Mouse (Mus musculus) Patski (cell line): ENCODE data around the gene Actr5. TPM values are rescaled to one million over a fixed set of nuclear protein-coding genes. Genes with fewer than 3 reads are reported as not detected.

ENCODE experiments used
- ATAC-seq: fragments of 100-300 bp; one replicate; pipeline ENCODE4 v1.8.0; 2021
- CTCF ChIA-PET: fragments of 350-600 bp; sonication (Branson Sonifier 250); formaldehyde crosslinking; loops from one replicate; lab custom pipeline; 2022; ENCODE audit warnings: inconsistent platforms; lab: Charles Lee
- POLR2A ChIA-PET: fragments of 350-600 bp; sonication (Branson Sonifier 250); formaldehyde crosslinking; loops from one replicate; lab custom pipeline; 2022; ENCODE audit warnings: antibody characterized with exemption, inconsistent platforms; lab: Charles Lee
- DNase-seq: peaks from one replicate; pipeline ENCODE4 v3.0.0-alpha.2; 2011; ENCODE audit warnings: low read depth, low spot score
- H3K27me3 ChIP-seq: fragments of 371-371 bp; one replicate; pipeline ENCODE4 v1.5.1; 2021
- CTCF ChIP-seq: fragments of 100-300 bp; IDR thresholded peaks from one replicate; pipeline ENCODE4 v1.5.1; 2021
- in situ Hi-C: fragments of 300-500 bp; cut with MboI; formaldehyde crosslinking; loops from 3 replicates; pipeline ENCODE4 v1.11.1; 2018; ENCODE audit warnings: low pct_unique_long_range_greater_than_20kb, mixed read lengths
- polyA plus RNA-seq: library from polyadenylated mRNA; unstranded; gene quantifications from one replicate; pipeline ENCODE4 v1.2.3, GENCODE M21; 2021

Gene Actr5
- polyA plus RNA-seq, 1 experiment from 2014 or later: 11.5 TPM

GRCm38 (mm10) chr2:158667022-158667670, 42.5 kb downstream of the Actr5 start:
- ChIA-PET CTCF (no interaction called here), POLR2A (no interaction called here)
- peaks cover 42% of the 10 kb centered on the region for H3K27me3 ChIP-seq
- no peak for TF ChIP-seq CTCF
- ATAC-seq: no peak
- in situ Hi-C loops: no loop called here
- DNase-seq: no peak

GRCm38 (mm10) chr2:158667671-158668432, 43.2 kb downstream of the Actr5 start:
- no peak for TF ChIP-seq CTCF
- POLR2A ChIA-PET: no interaction called here
- peaks cover 42% of the 10 kb centered on the region for H3K27me3 ChIP-seq
- DNase-seq (no peak), ATAC-seq (no peak)
- in situ Hi-C loops: no loop called here
- CTCF ChIA-PET: interaction anchor here (0.6 kb wide), 1 partner anchor 15 kb away, joined by 3 read pairs; no protein-coding TSS in a partner anchor

- ChIA-PET CTCF (interaction anchor here (0.6 kb wide), 1 partner anchor 15 kb away, joined by 3 read pairs; no protein-coding TSS in a partner anchor), POLR2A (no interaction called here)
- TF ChIP-seq CTCF: no peak
- in situ Hi-C loops: no loop called here
- peaks cover 44% of the 10 kb centered on the region for H3K27me3 ChIP-seq
- no peak for ATAC-seq
- DNase-seq: no peak
These were observed 43.8 kb downstream of the Actr5 start for GRCm38 (mm10) chr2:158668433-158669010.

- ChIA-PET POLR2A (no interaction called here), CTCF (no interaction called here)
- ATAC-seq: no peak
- in situ Hi-C loops: no loop called here
- TF ChIP-seq CTCF: no peak
- DNase-seq: no peak
- H3K27me3 ChIP-seq: peaks cover 46% of the 10 kb centered on the region
These were observed 44.8 kb downstream of the Actr5 start for GRCm38 (mm10) chr2:158669199-158670195.

- no peak for TF ChIP-seq CTCF
- in situ Hi-C loops: no loop called here
- ATAC-seq (no peak), DNase-seq (no peak)
- peaks cover 38% of the 10 kb centered on the region for H3K27me3 ChIP-seq
- POLR2A ChIA-PET: no interaction called here
- CTCF ChIA-PET: no interaction called here
These were observed 45.9 kb downstream of the Actr5 start for GRCm38 (mm10) chr2:158670571-158670970.

- ATAC-seq (no peak), DNase-seq (no peak)
- peaks cover 27% of the 10 kb centered on the region for H3K27me3 ChIP-seq
- in situ Hi-C loops: no loop called here
- ChIA-PET CTCF (no interaction called here), POLR2A (no interaction called here)
- TF ChIP-seq CTCF: no peak
These were observed 48.1 kb downstream of the Actr5 start for GRCm38 (mm10) chr2:158672829-158673228.

GRCm38 (mm10) chr2:158673493-158673892, 48.8 kb downstream of the Actr5 start:
- TF ChIP-seq CTCF: no peak
- ATAC-seq: no peak

GRCm38 (mm10) chr2:158674131-158674530, 49.4 kb downstream of the Actr5 start:
- no peak for TF ChIP-seq CTCF
- CTCF ChIA-PET: no interaction called here
- in situ Hi-C loops: no loop called here
- POLR2A ChIA-PET: no interaction called here
- ATAC-seq (no peak), DNase-seq (no peak)
- H3K27me3 ChIP-seq: peaks cover 17% of the 10 kb centered on the region

More at GRCm38 (mm10) chr2:158673493-158673892, 48.8 kb downstream of the Actr5 start:
- peaks cover 20% of the 10 kb centered on the region for H3K27me3 ChIP-seq
- ChIA-PET CTCF (no interaction called here), POLR2A (no interaction called here)
- DNase-seq: no peak
- in situ Hi-C loops: no loop called here

- POLR2A ChIA-PET: no interaction called here
These were observed 50.1 kb downstream of the Actr5 start for GRCm38 (mm10) chr2:158674759-158675158.

GRCm38 (mm10) chr2:158675161-158675560, 50.5 kb downstream of the Actr5 start:
- TF ChIP-seq CTCF: no peak
- in situ Hi-C loops: no loop called here
- H3K27me3 ChIP-seq: peaks cover 9% of the 10 kb centered on the region
- ChIA-PET POLR2A (no interaction called here), CTCF (interaction anchor here (0.7 kb wide), 1 partner anchor 10 kb away, joined by 3 read pairs; the partner anchor contains the start of gene Ppp1r16b)
- ATAC-seq (no peak), DNase-seq (no peak)

More at GRCm38 (mm10) chr2:158674759-158675158, 50.1 kb downstream of the Actr5 start:
- no peak for DNase-seq
- no peak for TF ChIP-seq CTCF
- peaks cover 11% of the 10 kb centered on the region for H3K27me3 ChIP-seq
- no peak for ATAC-seq
- in situ Hi-C loops: no loop called here
- CTCF ChIA-PET: interaction anchor here (0.7 kb wide), 1 partner anchor 10 kb away, joined by 3 read pairs; the partner anchor contains the start of gene Ppp1r16b
